Mouse (Mus musculus): Measurements from ENCODE around the gene Slc27a3.
"Not testable (repeated sequence)": the region's sequence is repeated elsewhere in the genome, so short reads cannot be mapped to it uniquely, and the experiment has no call there.

Slc27a3 gene

GRCm38 (mm10) chr3:90347847-90348246, 41.9 kb downstream of the Slc27a3 start:
- in situ Hi-C loops (cut with MboI, MseI): no loop called here

- in situ Hi-C loops (cut with MboI, MseI): not testable (repeated sequence)
Measured at GRCm38 (mm10) chr3:90342853-90343252, 46.9 kb downstream of the Slc27a3 start.

- in situ Hi-C loops (cut with MboI, MseI): no loop called here
Measured at GRCm38 (mm10) chr3:90340177-90340576, 49.6 kb downstream of the Slc27a3 start.

GRCm38 (mm10) chr3:90338190-90338589, 51.5 kb downstream of the Slc27a3 start:
- in situ Hi-C loops (cut with MboI, MseI): no loop called here

- in situ Hi-C loops (cut with MboI, MseI): no loop called here
Measured at GRCm38 (mm10) chr3:90335517-90335916, 54.2 kb downstream of the Slc27a3 start.

All from T-helper 1 cell (primary cell).